Mouse (Mus musculus) testis, adult 2 months (tissue): Measurements from ENCODE around the gene Ppp2r1b. TPM values are rescaled to one million over a fixed set of nuclear protein-coding genes. Genes with fewer than 3 reads are reported as not detected.

Experiments
- H3K27ac ChIP-seq: fragments of 200-500 bp; 2 replicates; pipeline ENCODE4 v1.5.1; 2012; ENCODE audit warnings: low read depth, low read length; ENCODE audit not compliant: control insufficient read depth, insufficient read depth
- H3K27me3 ChIP-seq: fragments of 200-500 bp; 2 replicates; pipeline ENCODE4 v1.6.1; 2012; ENCODE audit warnings: mild to moderate bottlenecking, low read length, moderate library complexity; ENCODE audit not compliant: control insufficient read depth, insufficient read depth
- H3K36me3 ChIP-seq: fragments of 200-500 bp; 2 replicates; pipeline ENCODE4 v1.6.1; 2012; ENCODE audit warnings: mild to moderate bottlenecking, low read length; ENCODE audit not compliant: control insufficient read depth, insufficient read depth
- H3K4me1 ChIP-seq: fragments of 200-500 bp; 2 replicates; pipeline ENCODE4 v1.6.1; 2012; ENCODE audit warnings: low read length; ENCODE audit not compliant: control insufficient read depth, insufficient read depth
- H3K4me3 ChIP-seq: fragments of 200-500 bp; 2 replicates; pipeline ENCODE4 v1.5.1; 2012; ENCODE audit warnings: low read depth, mild to moderate bottlenecking, low read length, moderate library complexity, mixed read lengths; ENCODE audit not compliant: control insufficient read depth
- CTCF ChIP-seq: fragments of 200-500 bp; IDR thresholded peaks from 2 replicates; pipeline ENCODE4 v1.5.1; 2012; ENCODE audit warnings: low read depth, mild to moderate bottlenecking, inconsistent platforms, low read length, moderate library complexity; ENCODE audit not compliant: control insufficient read depth, insufficient read depth, insufficient replicate concordance
- POLR2A ChIP-seq: fragments of 200-500 bp; IDR thresholded peaks from 2 replicates; pipeline ENCODE4 v1.6.1; 2012; ENCODE audit warnings: low read depth, mild to moderate bottlenecking, inconsistent platforms, low read length, moderate library complexity; ENCODE audit not compliant: control insufficient read depth
- polyA plus RNA-seq: library from polyadenylated mRNA; depleted of rRNA; stranded (reverse); fragments of >200 nt; gene quantifications from 2 replicates; pipeline ENCODE4 v1.2.3, GENCODE M21; 2012

Gene Ppp2r1b
- polyA plus RNA-seq, 1 experiment, result 80.9 TPM

GRCm38 (mm10) chr9:50836097-50836496 lies 9.0 kb upstream of the Ppp2r1b start:
- TF ChIP-seq CTCF (no peak), POLR2A (no peak)
- no peaks in the 10 kb centered on the region for H3K36me3 ChIP-seq

GRCm38 (mm10) chr9:50841079-50841789 lies 3.9 kb upstream of the Ppp2r1b start:
- Histone ChIP-seq H3K36me3 (no peaks in the 10 kb centered on the region), H3K27ac (no peak overlapping the region), H3K4me1 (no peaks in the 10 kb centered on the region), H3K27me3 (no peaks in the 10 kb centered on the region), H3K4me3 (no peak overlapping the region)
- TF ChIP-seq CTCF, result no peak
- no peak for TF ChIP-seq POLR2A

More at GRCm38 (mm10) chr9:50836097-50836496, 9.0 kb upstream of the Ppp2r1b start:
- H3K27me3 ChIP-seq, result no peaks in the 10 kb centered on the region
- H3K4me1 ChIP-seq, result peaks cover 3% of the 10 kb centered on the region; the same call in 1 of the 2 replicates
- no peak overlapping the region for H3K27ac ChIP-seq
- H3K4me3 ChIP-seq, result no peak overlapping the region

GRCm38 (mm10) chr9:50845547-50845946 lies 446 bp downstream of the Ppp2r1b start:
- H3K4me3 ChIP-seq, result no peak overlapping the region
- H3K27ac ChIP-seq, result no peak overlapping the region
- TF ChIP-seq CTCF (no peak), POLR2A (no peak)
- H3K4me1 ChIP-seq, result no peaks in the 10 kb centered on the region
- H3K27me3 ChIP-seq, result no peaks in the 10 kb centered on the region
- H3K36me3 ChIP-seq, result no peaks in the 10 kb centered on the region

- Histone ChIP-seq H3K4me1 (no peaks in the 10 kb centered on the region), H3K4me3 (no peak overlapping the region), H3K27ac (no peak overlapping the region)
Observed at GRCm38 (mm10) chr9:50847133-50847532, 2.0 kb downstream of the Ppp2r1b start.

GRCm38 (mm10) chr9:50847606-50848368 lies 2.7 kb downstream of the Ppp2r1b start:
- H3K4me1 ChIP-seq, result no peaks in the 10 kb centered on the region
- no peaks in the 10 kb centered on the region for H3K36me3 ChIP-seq
- no peak overlapping the region for H3K4me3 ChIP-seq
- no peak overlapping the region for H3K27ac ChIP-seq
- no peaks in the 10 kb centered on the region for H3K27me3 ChIP-seq
- TF ChIP-seq POLR2A, result no peak
- no peak for TF ChIP-seq CTCF

More at GRCm38 (mm10) chr9:50847133-50847532, 2.0 kb downstream of the Ppp2r1b start:
- H3K36me3 ChIP-seq, result no peaks in the 10 kb centered on the region
- TF ChIP-seq CTCF (no peak), POLR2A (no peak)
- H3K27me3 ChIP-seq, result no peaks in the 10 kb centered on the region

- TF ChIP-seq CTCF, result no peak
- H3K4me3 ChIP-seq, result no peak overlapping the region
- H3K27ac ChIP-seq, result no peak overlapping the region
- no peaks in the 10 kb centered on the region for H3K36me3 ChIP-seq
- H3K4me1 ChIP-seq, result no peaks in the 10 kb centered on the region
- H3K27me3 ChIP-seq, result no peaks in the 10 kb centered on the region
Observed at GRCm38 (mm10) chr9:50848821-50849220, 3.7 kb downstream of the Ppp2r1b start.

GRCm38 (mm10) chr9:50849249-50849648 lies 4.1 kb downstream of the Ppp2r1b start:
- H3K4me3 ChIP-seq, result no peak overlapping the region
- no peaks in the 10 kb centered on the region for H3K4me1 ChIP-seq
- no peak overlapping the region for H3K27ac ChIP-seq
- no peak for TF ChIP-seq CTCF
- TF ChIP-seq POLR2A, result no peak
- no peaks in the 10 kb centered on the region for H3K36me3 ChIP-seq
- H3K27me3 ChIP-seq, result no peaks in the 10 kb centered on the region
